Mouse (Mus musculus) thymus, postnatal 25 days (tissue): ENCODE results near the gene Kdelr3.

Experiments used
- DNase-seq: peaks from one replicate; pipeline ENCODE4 v3.0.0; 2022

Kdelr3 gene

GRCm38 (mm10) chr15:79511553-79512320, 4.5 kb upstream of the Kdelr3 start:
- peak; percentile 49 for DNase-seq

DNA sequence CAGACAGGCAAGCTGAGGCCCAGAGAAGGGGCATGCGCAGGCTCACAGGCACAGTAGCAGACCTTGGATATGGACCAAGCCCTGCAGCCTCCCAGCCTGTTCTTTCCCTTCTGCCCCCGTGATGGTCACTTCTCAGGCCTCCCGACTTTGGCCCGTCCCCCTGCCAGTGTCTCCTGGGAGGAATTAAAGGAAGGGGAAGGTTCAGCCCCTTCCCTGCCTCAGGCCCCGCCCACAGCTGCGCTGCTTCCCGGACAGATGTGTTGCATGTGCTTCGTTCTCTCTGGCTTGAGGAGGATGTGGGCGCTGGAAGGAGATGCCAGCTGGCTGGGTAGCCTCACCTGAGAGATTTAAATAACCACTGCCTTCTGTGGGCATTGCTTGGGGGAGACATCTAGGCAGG, 2.3 kb upstream of the Kdelr3 start:
- DNase-seq, result peak; percentile 17

GRCm38 (mm10) chr15:79517710-79518109, 1.5 kb downstream of the Kdelr3 start:
- no peak for DNase-seq

DNA sequence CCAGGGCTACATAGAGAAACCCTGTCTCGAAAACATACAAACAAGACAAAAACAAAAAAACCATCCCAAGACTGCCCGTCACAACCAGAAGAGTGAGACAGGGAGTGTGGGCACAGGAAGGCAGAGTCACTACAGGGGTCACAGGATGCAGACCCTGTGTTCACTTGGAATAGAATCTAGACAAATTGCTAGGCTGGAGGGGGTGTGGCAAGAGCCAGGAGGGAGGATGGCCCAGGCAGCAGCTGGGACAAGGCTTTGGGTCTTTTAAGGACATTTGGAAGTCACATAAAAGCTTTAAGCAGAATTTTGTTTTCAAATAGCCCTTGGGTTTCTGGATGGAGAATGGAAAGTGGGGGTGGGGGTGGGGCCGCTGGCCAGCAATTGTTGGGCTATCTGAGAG, 2.4 kb downstream of the Kdelr3 start:
- DNase-seq, result no peak

DNA sequence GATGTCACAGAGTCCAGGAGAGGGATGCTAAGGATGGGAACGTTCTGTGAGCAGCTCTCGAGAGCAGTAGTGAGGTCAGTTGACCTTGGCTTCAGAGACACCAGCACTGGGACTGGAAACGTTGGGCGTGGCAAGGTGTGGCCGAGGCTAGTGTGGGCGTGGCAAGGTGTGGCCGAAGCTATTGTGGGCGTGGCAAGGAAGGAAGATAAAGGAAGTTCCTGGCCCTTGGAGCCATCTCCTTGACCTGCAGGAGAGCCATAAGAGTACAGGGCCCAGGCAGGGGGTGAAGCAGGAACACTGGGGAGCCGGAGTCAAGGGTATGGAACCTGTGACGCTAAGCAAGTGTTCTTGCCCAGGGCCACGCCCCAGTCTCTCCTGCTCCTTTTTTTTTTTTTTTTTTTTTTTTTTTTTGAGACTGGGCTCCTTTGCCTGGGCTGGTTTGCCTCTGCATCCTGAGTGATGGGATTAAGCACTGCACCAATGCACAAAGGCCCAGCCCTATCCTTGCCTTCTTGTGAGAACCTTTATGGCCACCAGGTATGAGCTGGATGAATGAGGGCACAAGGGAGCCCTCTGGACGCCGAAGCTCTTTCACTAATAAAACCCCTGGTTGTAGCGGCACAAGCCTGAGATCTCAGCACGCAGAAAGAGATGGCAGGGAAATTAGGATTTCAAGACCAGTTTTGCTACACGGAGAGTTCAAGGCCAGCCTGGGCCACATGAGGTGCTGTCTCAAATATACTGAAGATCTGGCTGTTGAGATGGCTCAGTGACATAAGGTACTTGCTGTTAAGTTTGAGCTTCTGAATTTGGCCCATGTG, 3.4 kb downstream of the Kdelr3 start:
- DNase-seq, result no peak

GRCm38 (mm10) chr15:79525564-79525963, 9.4 kb downstream of the Kdelr3 start:
- no peak for DNase-seq

- no peak for DNase-seq
Measured at GRCm38 (mm10) chr15:79525979-79526768, 10.0 kb downstream of the Kdelr3 start.

GRCm38 (mm10) chr15:79527192-79527591, 11.0 kb downstream of the Kdelr3 start:
- DNase-seq, result no peak

DNA sequence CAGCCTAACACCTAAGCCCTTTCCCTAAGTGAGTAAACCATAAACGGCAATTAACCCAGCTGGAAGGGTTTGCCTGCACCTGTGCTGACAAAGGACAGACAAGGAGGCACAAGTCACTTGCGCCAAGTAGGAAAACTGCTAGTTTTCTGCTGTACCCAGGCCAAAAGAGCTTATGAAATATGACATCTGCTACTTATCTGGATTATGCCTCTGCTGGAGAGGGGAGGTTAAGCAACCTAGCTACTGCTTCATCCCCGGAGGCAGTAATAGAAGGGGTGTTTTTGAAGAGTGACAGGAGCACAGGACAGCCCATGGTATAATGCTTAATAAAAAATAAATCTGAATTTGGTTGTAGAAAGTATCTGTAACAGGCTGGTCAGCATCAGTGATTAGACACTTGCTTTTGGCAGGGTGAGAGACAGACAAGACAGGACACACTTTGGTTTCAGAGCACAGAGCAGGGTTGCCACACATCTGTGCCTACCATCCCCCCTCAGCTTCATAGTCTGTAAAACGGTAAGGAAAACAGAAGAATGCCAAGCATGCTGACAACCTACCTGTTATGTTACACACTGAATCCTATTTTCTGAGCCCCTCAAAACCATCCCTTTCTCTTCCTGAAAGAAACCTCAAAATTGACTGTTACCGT, 11.9 kb downstream of the Kdelr3 start:
- DNase-seq, result no peak

- no peak for DNase-seq
Measured at GRCm38 (mm10) chr15:79529935-79530334, 13.7 kb downstream of the Kdelr3 start.

- DNase-seq, result no peak
Measured at GRCm38 (mm10) chr15:79533796-79534195, 17.6 kb downstream of the Kdelr3 start.

DNA sequence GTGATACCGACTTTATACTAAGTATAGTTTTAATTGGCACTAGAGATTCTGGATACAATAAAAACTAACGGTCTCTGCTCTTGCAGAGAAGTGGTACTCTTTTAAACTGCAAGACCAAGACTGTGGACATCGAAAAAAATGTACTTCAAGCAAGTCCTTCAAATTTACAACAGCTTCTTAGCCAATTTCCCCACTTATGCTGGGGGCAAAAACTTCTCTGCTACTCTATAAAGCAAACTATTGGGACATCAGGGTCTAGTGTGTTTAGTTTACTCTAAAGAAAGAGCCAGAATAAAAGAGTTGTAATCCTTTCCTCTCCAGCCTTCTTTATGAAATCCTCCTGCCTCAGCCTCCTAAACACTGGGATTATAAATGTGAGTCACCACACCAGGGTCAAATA, 27.8 kb downstream of the Kdelr3 start:
- DNase-seq, result no peak

DNA sequence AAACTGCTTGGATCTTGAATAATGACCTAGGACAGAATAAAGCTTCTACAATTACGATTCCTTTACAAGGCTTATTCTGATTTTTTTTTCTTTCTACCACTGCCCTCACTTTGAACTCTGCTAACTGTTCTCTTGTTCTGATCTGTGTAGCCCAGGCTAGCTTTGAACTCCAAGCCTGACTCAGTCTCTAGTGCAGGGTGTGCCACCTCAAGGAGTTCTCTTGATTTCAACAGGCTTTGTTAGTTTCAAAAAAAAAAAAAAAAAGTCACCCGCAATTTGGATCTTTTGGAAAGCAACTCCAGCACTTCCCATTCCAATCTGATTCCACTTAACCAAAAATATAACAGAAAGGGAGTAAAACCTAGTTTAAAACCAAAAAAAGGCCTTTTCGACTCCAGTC, 29.3 kb downstream of the Kdelr3 start:
- no peak for DNase-seq

- DNase-seq, result no peak
Measured at GRCm38 (mm10) chr15:79545921-79546399, 29.7 kb downstream of the Kdelr3 start.

DNA sequence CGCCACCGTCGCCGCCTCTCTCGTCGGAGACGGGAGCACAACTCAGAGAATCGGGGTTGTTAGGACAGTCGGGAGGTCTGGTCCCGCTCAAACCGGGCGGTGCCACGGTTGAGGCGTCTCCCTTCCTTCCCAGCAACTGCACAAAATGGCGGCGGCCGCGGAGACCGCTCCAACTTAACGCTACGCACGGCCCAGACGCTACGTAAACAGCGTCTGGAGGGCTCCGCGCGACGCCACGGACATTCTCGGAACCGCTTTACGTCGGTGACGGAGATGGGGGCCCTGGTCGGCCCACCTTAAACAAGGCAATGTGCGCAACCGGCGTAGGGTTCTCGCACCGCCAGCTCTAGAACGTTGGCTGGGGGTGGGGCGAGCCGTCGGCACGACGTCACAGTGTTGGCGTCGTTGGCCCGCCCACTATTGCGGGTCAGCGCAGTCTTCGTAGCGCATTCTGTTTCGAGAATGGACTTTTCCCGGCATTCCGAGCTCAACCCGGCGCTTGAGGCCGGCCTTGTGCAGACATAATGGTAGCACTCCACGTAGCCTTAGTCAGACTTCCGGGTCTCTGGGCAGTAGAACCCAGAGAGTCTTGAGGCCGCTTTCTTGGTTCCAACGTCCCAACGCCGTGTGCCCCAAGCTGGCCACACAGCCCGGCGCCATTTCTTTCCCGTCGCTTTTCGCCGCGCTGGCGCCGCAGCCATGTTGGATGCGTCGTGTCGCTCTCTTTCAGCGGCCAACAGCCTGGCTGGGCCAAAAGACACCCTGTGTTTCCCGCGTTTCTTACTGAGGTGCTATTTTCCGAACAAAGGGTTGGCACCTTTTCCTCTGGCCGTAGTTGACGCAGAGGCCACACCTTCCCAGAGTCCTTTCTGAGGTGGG, 30.4 kb downstream of the Kdelr3 start, which contains the start of gene Ddx17:
Ddx17 (minus strand) TSS at position 332 of the 879 bp plus-strand sequence.
- DNase-seq, result peak; percentile 98

- no peak for DNase-seq
Measured at GRCm38 (mm10) chr15:79547289-79547820, 31.1 kb downstream of the Kdelr3 start.

- DNase-seq, result no peak
Measured at GRCm38 (mm10) chr15:79548226-79548625, 32.0 kb downstream of the Kdelr3 start.

GRCm38 (mm10) chr15:79552566-79552965, 36.4 kb downstream of the Kdelr3 start:
- no peak for DNase-seq

GRCm38 (mm10) chr15:79559649-79560048, 43.4 kb downstream of the Kdelr3 start:
- DNase-seq, result no peak

DNA sequence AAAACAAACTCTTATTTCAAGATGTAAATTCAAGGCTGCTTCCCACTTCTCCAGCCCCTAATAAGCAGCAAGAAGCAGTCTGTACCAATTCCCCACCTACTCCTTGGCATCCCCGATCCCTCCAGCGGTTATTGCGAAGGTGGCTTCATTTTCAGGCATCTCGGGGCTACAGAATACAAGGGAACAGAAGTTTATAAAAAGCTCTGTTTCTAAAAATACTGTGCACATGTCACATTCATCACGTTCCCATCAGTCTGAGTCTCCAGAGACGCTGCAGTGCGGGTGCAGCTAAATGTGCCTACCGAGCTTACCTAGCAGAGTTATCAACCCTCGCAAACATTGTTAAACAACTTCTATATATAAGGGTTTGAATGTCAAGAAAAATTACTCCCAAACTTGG, 46.2 kb downstream of the Kdelr3 start:
- DNase-seq, result no peak

DNA sequence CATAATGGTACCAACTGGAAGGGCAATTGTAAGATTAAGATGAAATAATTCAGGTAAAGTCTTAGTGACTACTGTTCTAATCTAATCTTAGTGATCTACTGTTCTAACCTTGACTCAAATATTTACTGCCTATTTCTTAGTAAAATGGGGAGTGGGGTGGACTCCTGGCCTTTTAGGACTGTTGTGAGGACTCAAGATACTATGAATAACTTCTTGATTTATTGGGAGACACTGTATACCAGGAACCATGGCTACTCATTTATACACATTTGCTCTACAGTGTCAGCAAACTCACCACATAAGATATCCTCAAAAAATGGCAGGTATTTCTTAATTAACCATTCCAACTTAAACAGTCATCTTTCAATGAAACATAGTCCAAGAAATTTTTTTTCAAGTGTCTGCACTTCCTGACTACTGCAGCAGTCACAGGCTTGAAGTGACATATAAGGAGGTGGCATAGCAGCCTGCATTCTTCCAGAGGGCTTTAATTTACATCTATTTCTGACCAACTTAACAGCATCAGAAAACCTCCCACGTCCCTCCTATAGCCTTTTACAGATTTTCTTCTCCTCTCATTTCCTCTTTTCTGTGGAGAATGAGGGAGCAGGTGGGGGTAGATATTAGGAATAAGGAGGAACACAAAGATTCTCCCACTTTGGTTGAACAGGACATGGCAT, 59.5 kb downstream of the Kdelr3 start:
- no peak for DNase-seq
